Mouse (Mus musculus) Patski (cell line): ENCODE measurements around the gene Aco1. TPM values are rescaled to one million over a fixed set of nuclear protein-coding genes. Genes with fewer than 3 reads are reported as not detected.
A peak's percentile ranks its signal among the peaks of the same experiment; 100 is the strongest.
"Not testable (repeated sequence)": the region's sequence is repeated elsewhere in the genome, so short reads cannot be mapped to it uniquely, and the experiment has no call there.

Source experiments
- ATAC-seq: fragments of 100-300 bp; one replicate; pipeline ENCODE4 v1.8.0; 2021
- CTCF ChIA-PET: fragments of 350-600 bp; sonication (Branson Sonifier 250); formaldehyde crosslinking; loops from one replicate; lab custom pipeline; 2022; ENCODE audit warnings: inconsistent platforms; lab: Charles Lee
- POLR2A ChIA-PET: fragments of 350-600 bp; sonication (Branson Sonifier 250); formaldehyde crosslinking; loops from one replicate; lab custom pipeline; 2022; ENCODE audit warnings: antibody characterized with exemption, inconsistent platforms; lab: Charles Lee
- DNase-seq: peaks from one replicate; pipeline ENCODE4 v3.0.0-alpha.2; 2011; ENCODE audit warnings: low read depth, low spot score
- H3K27me3 ChIP-seq: fragments of 371-371 bp; one replicate; pipeline ENCODE4 v1.5.1; 2021
- CTCF ChIP-seq: fragments of 100-300 bp; IDR thresholded peaks from one replicate; pipeline ENCODE4 v1.5.1; 2021
- in situ Hi-C: fragments of 300-500 bp; cut with MboI; formaldehyde crosslinking; loops from 3 replicates; pipeline ENCODE4 v1.11.1; 2018; ENCODE audit warnings: low pct_unique_long_range_greater_than_20kb, mixed read lengths
- polyA plus RNA-seq: library from polyadenylated mRNA; unstranded; gene quantifications from one replicate; pipeline ENCODE4 v1.2.3, GENCODE M21; 2021

Aco1 gene
- 49.8 TPM for polyA plus RNA-seq

- ChIA-PET POLR2A (interaction anchor here (0.6 to 1.2 kb wide), 2 partner anchors 127 to 144 kb away, joined by 3 to 4 read pairs; partner anchors contain the start of gene Topors), CTCF (interaction anchor here (1.3 kb wide), 1 partner anchor 14 kb away, joined by 3 read pairs; no protein-coding TSS in a partner anchor)
- no peak for TF ChIP-seq CTCF
- no peaks in the 10 kb centered on the region for H3K27me3 ChIP-seq
- ATAC-seq (peak; percentile 96), DNase-seq (peak; percentile 96)
- in situ Hi-C loops, result loop anchor here (5.0 kb wide), 1 partner anchor 539 kb away; no protein-coding TSS in a partner anchor
Observed at GRCm38 (mm10) chr4:40142743-40143532, at the start of gene Aco1. Aco1 (plus strand) TSS chr4:40143081.

GRCm38 (mm10) chr4:40094974-40095373 lies 47.9 kb upstream of the Aco1 start:
- DNase-seq, result no peak
- CTCF ChIA-PET, result interaction anchor here (0.7 kb wide), 1 partner anchor 11 kb away, joined by 3 read pairs; no protein-coding TSS in a partner anchor
- no peak for ATAC-seq
- in situ Hi-C loops, result no loop called here
- POLR2A ChIA-PET, result interaction anchor here (0.6 kb wide), 1 partner anchor 22 kb away, joined by 3 read pairs; no protein-coding TSS in a partner anchor
- H3K27me3 ChIP-seq, result no peaks in the 10 kb centered on the region
- no peak for TF ChIP-seq CTCF

GRCm38 (mm10) chr4:40102996-40103395 lies 39.9 kb upstream of the Aco1 start:
- no peak for ATAC-seq
- DNase-seq, result no peak
- TF ChIP-seq CTCF, result no peak
- POLR2A ChIA-PET, result no interaction called here
- in situ Hi-C loops, result no loop called here
- CTCF ChIA-PET, result no interaction called here
- H3K27me3 ChIP-seq, result peaks cover 18% of the 10 kb centered on the region

- ATAC-seq (no peak), DNase-seq (no peak)
- TF ChIP-seq CTCF, result no peak
- H3K27me3 ChIP-seq, result peaks cover 24% of the 10 kb centered on the region
- in situ Hi-C loops, result no loop called here
- ChIA-PET CTCF (interaction anchor here (1.1 kb wide), 1 partner anchor 11 kb away, joined by 3 read pairs; no protein-coding TSS in a partner anchor), POLR2A (no interaction called here)
Observed at GRCm38 (mm10) chr4:40106004-40106536, 36.8 kb upstream of the Aco1 start.

GRCm38 (mm10) chr4:40108030-40108429 lies 34.9 kb upstream of the Aco1 start:
- ChIA-PET CTCF (no interaction called here), POLR2A (no interaction called here)
- in situ Hi-C loops, result no loop called here
- no peak for TF ChIP-seq CTCF
- DNase-seq, result no peak
- no peak for ATAC-seq
- peaks cover 17% of the 10 kb centered on the region for H3K27me3 ChIP-seq

- no peak for TF ChIP-seq CTCF
- H3K27me3 ChIP-seq, result peaks cover 11% of the 10 kb centered on the region
- CTCF ChIA-PET, result no interaction called here
- ATAC-seq (no peak), DNase-seq (no peak)
- POLR2A ChIA-PET, result no interaction called here
- in situ Hi-C loops, result no loop called here
Observed at GRCm38 (mm10) chr4:40113173-40113572, 29.7 kb upstream of the Aco1 start.

GRCm38 (mm10) chr4:40121221-40121620 lies 21.7 kb upstream of the Aco1 start:
- ChIA-PET POLR2A (no interaction called here), CTCF (interaction anchor here (0.7 kb wide), 1 partner anchor 180 kb away, joined by 3 read pairs; no protein-coding TSS in a partner anchor)
- ATAC-seq (no peak), DNase-seq (no peak)
- no peaks in the 10 kb centered on the region for H3K27me3 ChIP-seq
- TF ChIP-seq CTCF, result no peak
- in situ Hi-C loops, result no loop called here

GRCm38 (mm10) chr4:40122291-40122690 lies 20.6 kb upstream of the Aco1 start:
- CTCF ChIA-PET, DNase-seq, ATAC-seq, H3K27me3 ChIP-seq, POLR2A ChIA-PET, in situ Hi-C loops: not testable (repeated sequence)

- TF ChIP-seq CTCF, result no peak
- in situ Hi-C loops, result no loop called here
- CTCF ChIA-PET, result interaction anchor here (1.0 to 4.1 kb wide), 7 partner anchors 9 to 200 kb away, joined by 3 to 14 read pairs (median 3); no protein-coding TSS in a partner anchor
Observed at GRCm38 (mm10) chr4:40134468-40135102, 8.3 kb upstream of the Aco1 start.

GRCm38 (mm10) chr4:40136519-40136918 lies 6.4 kb upstream of the Aco1 start:
- in situ Hi-C loops, result no loop called here
- no peak for ATAC-seq
- no peak for TF ChIP-seq CTCF
- POLR2A ChIA-PET, result no interaction called here
- no peak for DNase-seq
- CTCF ChIA-PET, result interaction anchor here (4.1 kb wide), 1 partner anchor 150 kb away, joined by 14 read pairs; no protein-coding TSS in a partner anchor
- no peaks in the 10 kb centered on the region for H3K27me3 ChIP-seq

More at GRCm38 (mm10) chr4:40134468-40135102, 8.3 kb upstream of the Aco1 start:
- H3K27me3 ChIP-seq, result no peaks in the 10 kb centered on the region
- peak; percentile 17 for DNase-seq
- ATAC-seq, result peak; percentile 65
- POLR2A ChIA-PET, result no interaction called here
